Mouse (Mus musculus) liver, adult 2 months (tissue): ENCODE measurements around the gene Cox14. TPM values are rescaled to one million over a fixed set of nuclear protein-coding genes. Genes with fewer than 3 reads are reported as not detected.

Source experiments
- DNase-seq: peaks from one replicate; pipeline ENCODE4 v3.0.0-alpha.2; 2011; ENCODE audit warnings: low read depth, low spot score; ENCODE audit errors: extremely low read depth
- H3K27ac ChIP-seq: fragments of 200-500 bp; replicated peaks from 2 replicates; pipeline ENCODE4 v1.5.1; 2012; ENCODE audit warnings: low read depth, mild to moderate bottlenecking, control low read depth, inconsistent platforms, low read length; ENCODE audit not compliant: insufficient read depth
- H3K27me3 ChIP-seq: fragments of 200-500 bp; 2 replicates; pipeline ENCODE4 v1.6.1; 2012; ENCODE audit warnings: mild to moderate bottlenecking, moderate library complexity, low read length, inconsistent platforms; ENCODE audit not compliant: control insufficient read depth, insufficient read depth
- H3K36me3 ChIP-seq: fragments of 200-500 bp; 2 replicates; pipeline ENCODE4 v1.6.1; 2012; ENCODE audit warnings: low read length, inconsistent platforms; ENCODE audit not compliant: control insufficient read depth, insufficient read depth
- H3K4me1 ChIP-seq: fragments of 200-500 bp; 2 replicates; pipeline ENCODE4 v1.6.1; 2011; ENCODE audit warnings: low read length; ENCODE audit not compliant: control insufficient read depth, insufficient read depth
- H3K4me3 ChIP-seq: fragments of 200-500 bp; 2 replicates; pipeline ENCODE4 v1.5.1; 2011; ENCODE audit warnings: low read depth, mild to moderate bottlenecking, control low read depth, low read length, moderate library complexity; ENCODE audit not compliant: insufficient read depth
- H3K79me2 ChIP-seq: fragments of 200-500 bp; 2 replicates; pipeline ENCODE4 v1.6.1; 2012; ENCODE audit warnings: inconsistent platforms, mild to moderate bottlenecking, low read length, moderate library complexity; ENCODE audit not compliant: control insufficient read depth, insufficient read depth
- H3K9ac ChIP-seq: fragments of 200-500 bp; 2 replicates; pipeline ENCODE4 v1.6.1; 2012; ENCODE audit warnings: low read depth, mild to moderate bottlenecking, control low read depth, inconsistent platforms, low read length
- CTCF ChIP-seq: fragments of 200-500 bp; IDR thresholded peaks from 2 replicates; pipeline ENCODE4 v1.5.1; 2011; ENCODE audit warnings: low read depth, low read length, control low read depth
- POLR2A ChIP-seq: fragments of 200-500 bp; IDR thresholded peaks from 2 replicates; pipeline ENCODE4 v1.6.1; 2011; ENCODE audit warnings: low read length, control low read depth; ENCODE audit not compliant: insufficient read depth; ENCODE audit errors: extremely low read depth
- WGBS: fragments of 180-500 bp; shearing (Covaris S2); methylation state at CpG from one replicate; pipeline ENCODE4 v1.1.7; 2018; 5-methylcytosine and 5-hydroxymethylcytosine counted together
- polyA plus RNA-seq: library from polyadenylated mRNA; depleted of rRNA; stranded (reverse); fragments of >200 nt; gene quantifications from 2 replicates; pipeline ENCODE4 v1.2.3, GENCODE M21; 2012
- total RNA-seq: library from RNA; depleted of rRNA; stranded (reverse); fragments of >200 nt; gene quantifications from 2 replicates; pipeline ENCODE4 v1.2.3, GENCODE M21; 2014

Gene Cox14
- total and polyA plus RNA-seq, 2 experiments = 58.6 to 117 TPM

DNA sequence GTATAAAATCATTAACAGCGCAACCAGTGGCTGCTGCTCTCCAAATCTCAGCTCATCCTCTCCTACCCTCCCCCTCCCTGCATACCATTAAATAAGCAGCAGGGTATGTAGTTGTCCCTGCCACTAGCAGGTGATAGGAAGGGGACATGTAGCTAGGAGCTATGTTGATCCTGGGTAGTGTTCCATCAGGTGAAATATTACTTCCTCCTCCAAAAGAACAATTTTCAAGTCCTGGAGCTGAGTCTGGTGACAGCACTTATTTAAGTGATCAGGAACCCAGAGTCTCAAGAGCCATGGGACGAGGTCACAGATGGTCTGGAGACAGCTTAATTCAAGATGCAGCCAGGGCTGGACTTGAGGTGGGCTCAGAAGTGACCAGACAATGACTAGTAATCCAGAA, 10.2 kb downstream of the Cox14 start:
- TF ChIP-seq CTCF (no peak), POLR2A (no peak)
- no peak for DNase-seq
- no peaks in the 10 kb centered on the region for H3K4me1 ChIP-seq
- WGBS = 98% methylated on average over 2 of the region's 2 CpGs
- no peaks in the 10 kb centered on the region for H3K36me3 ChIP-seq
- no peak overlapping the region for H3K4me3 ChIP-seq
- no peak overlapping the region for H3K27ac ChIP-seq
- H3K79me2 ChIP-seq = no peaks in the 10 kb centered on the region
- no peak overlapping the region for H3K9ac ChIP-seq
- no peaks in the 10 kb centered on the region for H3K27me3 ChIP-seq

- Histone ChIP-seq H3K36me3 (no peaks in the 10 kb centered on the region), H3K27ac (no peak overlapping the region), H3K79me2 (no peaks in the 10 kb centered on the region), H3K4me3 (no peak overlapping the region), H3K9ac (no peak overlapping the region), H3K4me1 (no peaks in the 10 kb centered on the region), H3K27me3 (no peaks in the 10 kb centered on the region)
- no peak for DNase-seq
- 88% methylated on average over 11 of the region's 11 CpGs for WGBS
- TF ChIP-seq POLR2A (no peak), CTCF (no peak)
These were observed 11.3 kb downstream of the Cox14 start for GRCm38 (mm10) chr15:99736675-99737074.

DNA sequence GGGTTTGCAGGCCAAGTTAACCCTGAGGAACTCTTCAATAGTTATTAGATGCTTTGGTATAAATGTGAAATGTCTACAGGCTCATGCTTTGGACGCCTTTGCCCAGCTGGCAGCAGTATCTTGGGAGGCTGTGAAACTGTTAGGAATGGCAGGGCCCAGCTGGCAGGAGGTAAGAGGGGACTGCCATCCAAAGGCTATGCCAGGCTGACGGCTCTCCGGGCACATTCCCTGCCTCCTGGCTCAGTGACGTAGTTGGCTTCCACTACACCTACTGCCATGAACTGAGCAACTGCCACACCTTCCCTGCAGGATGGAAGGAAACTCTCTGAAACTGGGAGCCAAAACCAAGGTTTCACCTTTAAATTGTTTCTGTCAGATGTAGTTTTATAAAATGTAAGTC, 14.8 kb downstream of the Cox14 start:
- WGBS = 86% methylated on average over 4 of the region's 4 CpGs
- no peak for TF ChIP-seq POLR2A
- no peak for TF ChIP-seq CTCF
- Histone ChIP-seq H3K4me1 (no peaks in the 10 kb centered on the region), H3K27ac (no peak overlapping the region), H3K36me3 (no peaks in the 10 kb centered on the region), H3K79me2 (no peaks in the 10 kb centered on the region), H3K4me3 (no peak overlapping the region), H3K9ac (no peak overlapping the region), H3K27me3 (no peaks in the 10 kb centered on the region)
- no peak for DNase-seq

DNA sequence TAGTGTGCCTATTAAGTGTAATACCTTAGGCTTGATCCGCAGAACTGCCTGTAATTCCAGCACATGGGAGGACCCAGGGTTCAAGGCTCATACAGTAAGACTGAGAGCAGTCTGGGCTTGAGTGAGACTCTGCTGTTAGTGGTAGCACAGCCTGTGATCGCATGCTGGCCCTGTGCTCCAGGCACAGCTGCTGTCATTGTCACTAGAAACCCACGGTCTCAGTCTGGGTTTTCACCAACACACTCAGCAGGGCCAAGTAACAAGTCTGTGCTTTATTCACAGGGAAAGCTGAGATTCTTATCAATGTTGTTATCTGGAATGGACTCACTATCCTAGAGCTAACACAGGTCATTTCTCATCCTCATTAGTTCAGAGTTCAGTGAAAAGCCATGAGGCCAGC, 28.8 kb downstream of the Cox14 start:
- TF ChIP-seq POLR2A (no peak), CTCF (no peak)
- WGBS = 77% methylated on average over 3 of the region's 3 CpGs
- no peak for DNase-seq

GRCm38 (mm10) chr15:99767467-99767866, 42.0 kb downstream of the Cox14 start:
- no peak overlapping the region for H3K9ac ChIP-seq
- H3K4me1 ChIP-seq = no peaks in the 10 kb centered on the region
- no peak for TF ChIP-seq POLR2A
- TF ChIP-seq CTCF = no peak
- H3K79me2 ChIP-seq = no peaks in the 10 kb centered on the region
- no peaks in the 10 kb centered on the region for H3K36me3 ChIP-seq
- no peak overlapping the region for H3K4me3 ChIP-seq
- H3K27me3 ChIP-seq = no peaks in the 10 kb centered on the region
- no peak overlapping the region for H3K27ac ChIP-seq
- DNase-seq = no peak
- WGBS = 90% methylated on average over 4 of the region's 4 CpGs

More for the DNA sequence above, 28.8 kb downstream of the Cox14 start:
- Histone ChIP-seq H3K36me3 (no peaks in the 10 kb centered on the region), H3K4me1 (no peaks in the 10 kb centered on the region), H3K27ac (no peak overlapping the region), H3K27me3 (no peaks in the 10 kb centered on the region), H3K9ac (no peak overlapping the region), H3K79me2 (no peaks in the 10 kb centered on the region), H3K4me3 (no peak overlapping the region)

DNA sequence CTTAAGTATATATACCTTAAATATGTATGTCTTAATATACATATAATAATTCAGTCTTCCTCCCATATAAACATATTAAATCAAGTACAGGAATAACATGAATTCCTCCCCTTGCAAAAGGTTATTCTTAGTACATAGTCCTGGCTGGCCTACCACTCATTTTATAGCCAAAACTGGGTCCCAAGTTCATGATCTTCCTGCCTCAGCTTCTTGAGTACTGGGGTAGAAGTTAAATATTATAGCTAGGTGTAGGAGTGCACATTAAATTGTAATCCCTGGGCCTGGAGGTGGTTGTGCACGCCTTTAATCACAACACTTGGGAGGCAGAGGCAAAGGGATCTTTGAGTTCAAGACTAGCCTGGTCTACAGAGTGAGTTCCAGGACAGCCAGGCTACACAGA, 43.3 kb downstream of the Cox14 start:
- no peak for DNase-seq
- Histone ChIP-seq H3K79me2 (no peaks in the 10 kb centered on the region), H3K27ac (no peak overlapping the region), H3K27me3 (no peaks in the 10 kb centered on the region), H3K4me3 (no peak overlapping the region), H3K4me1 (no peaks in the 10 kb centered on the region; the same call in 1 of the 2 replicates), H3K36me3 (no peaks in the 10 kb centered on the region), H3K9ac (no peak overlapping the region)
- TF ChIP-seq CTCF (no peak), POLR2A (no peak)
- 94% methylated on average over 1 of the region's 1 CpGs for WGBS
